Mouse (Mus musculus) limb, embryonic 14.5 days (tissue): ENCODE results near the gene Cbx6. TPM values are rescaled to one million over a fixed set of nuclear protein-coding genes. Genes with fewer than 3 reads are reported as not detected.

Experiments used
- ATAC-seq: fragments of 200-750 bp; cut with Nextera tagmentation; 2 replicates; pipeline ENCODE4 v1.8.0; 2017; ENCODE audit warnings: low read depth, moderate number of reproducible peaks, moderate TSS enrichment; ENCODE audit not compliant: low FRiP score
- DNase-seq: peaks from one replicate; pipeline ENCODE4 v3.0.0-alpha.2; 2015; ENCODE audit warnings: low spot score
- H3K27ac ChIP-seq: fragments of 300-500 bp; sonication (generic); replicated peaks from 2 replicates; pipeline ENCODE4 v1.5.1; 2014; ENCODE audit warnings: low read depth, mild to moderate bottlenecking, low read length, moderate library complexity, mixed read lengths
- H3K27me3 ChIP-seq: fragments of 300-500 bp; sonication (generic); 2 replicates; pipeline ENCODE4 v1.6.1; 2014; ENCODE audit warnings: low read length, mixed read lengths; ENCODE audit not compliant: control insufficient read depth, insufficient read depth
- H3K36me3 ChIP-seq: fragments of 300-500 bp; sonication (generic); 2 replicates; pipeline ENCODE4 v1.6.1; 2014; ENCODE audit warnings: mild to moderate bottlenecking, low read length, moderate library complexity, mixed read lengths; ENCODE audit not compliant: control insufficient read depth, insufficient read depth
- H3K4me1 ChIP-seq: fragments of 300-500 bp; sonication (generic); 2 replicates; pipeline ENCODE4 v1.6.1; 2014; ENCODE audit warnings: antibody characterized with exemption, low read length, mixed read lengths; ENCODE audit not compliant: control insufficient read depth, insufficient read depth
- H3K4me2 ChIP-seq: fragments of 300-500 bp; sonication (generic); replicated peaks from 2 replicates; pipeline ENCODE4 v1.6.1; 2014; ENCODE audit warnings: low read depth, mild to moderate bottlenecking, low read length, moderate library complexity; ENCODE audit not compliant: severe bottlenecking
- H3K4me3 ChIP-seq: fragments of 300-500 bp; sonication (generic); replicated peaks from 2 replicates; pipeline ENCODE4 v1.5.1; 2014; ENCODE audit warnings: low read length
- H3K9ac ChIP-seq: fragments of 300-500 bp; sonication (generic); 2 replicates; pipeline ENCODE4 v1.6.1; 2014; ENCODE audit warnings: mild to moderate bottlenecking, low read depth, low read length, moderate library complexity; ENCODE audit not compliant: severe bottlenecking
- H3K9me3 ChIP-seq: fragments of 300-500 bp; sonication (generic); 2 replicates; pipeline ENCODE4 v1.6.1; 2016; ENCODE audit warnings: low read length; ENCODE audit not compliant: control insufficient read depth
- POLR2A ChIP-seq: fragments of 200-500 bp; IDR thresholded peaks from 2 replicates; pipeline ENCODE4 v1.8.0; 2012; ENCODE audit warnings: inconsistent platforms, mild to moderate bottlenecking, moderate library complexity, borderline replicate concordance; ENCODE audit not compliant: insufficient read depth, insufficient read length; ENCODE audit errors: extremely low read depth
- WGBS: fragments of 180-500 bp; shearing (Covaris S2); extraction: QIAGEN DNeasy Blood & Tissue Kit; methylation state at CpG from one replicate; pipeline ENCODE4 v1.1.7; 2014; 5-methylcytosine and 5-hydroxymethylcytosine counted together
- polyA plus RNA-seq, 2 experiments: library from polyadenylated mRNA; depleted of rRNA in 1 of 2; stranded (reverse) in 1 of 2; unstranded in 1 of 2; fragments of >200 nt; fragmentation: Nextera tagmentation in 1 of 2; extraction: Ambion mirVana in 1 of 2; gene quantifications; 2 replicates each; pipeline versions ENCODE4 v1.2.1 to v1.2.3; 2012 to 2014

Gene Cbx6
- polyA plus RNA-seq, 2 experiments = 49.1 to 83.4 TPM

- WGBS = 84% methylated on average over 5 of the region's 5 CpGs
- DNase-seq (no peak), ATAC-seq (no peak)
- Histone ChIP-seq H3K4me3 (no peak overlapping the region), H3K27ac (no peak overlapping the region), H3K27me3 (no peaks in the 10 kb centered on the region), H3K9ac (no peak overlapping the region), H3K4me2 (no peak overlapping the region), H3K9me3 (no peaks in the 10 kb centered on the region), H3K4me1 (peaks cover 15% of the 10 kb centered on the region), H3K36me3 (peaks cover 65% of the 10 kb centered on the region)
- TF ChIP-seq POLR2A = no peak
These were observed 5.1 kb downstream of the Cbx6 start for GRCm38 (mm10) chr15:79829431-79829830.

DNA sequence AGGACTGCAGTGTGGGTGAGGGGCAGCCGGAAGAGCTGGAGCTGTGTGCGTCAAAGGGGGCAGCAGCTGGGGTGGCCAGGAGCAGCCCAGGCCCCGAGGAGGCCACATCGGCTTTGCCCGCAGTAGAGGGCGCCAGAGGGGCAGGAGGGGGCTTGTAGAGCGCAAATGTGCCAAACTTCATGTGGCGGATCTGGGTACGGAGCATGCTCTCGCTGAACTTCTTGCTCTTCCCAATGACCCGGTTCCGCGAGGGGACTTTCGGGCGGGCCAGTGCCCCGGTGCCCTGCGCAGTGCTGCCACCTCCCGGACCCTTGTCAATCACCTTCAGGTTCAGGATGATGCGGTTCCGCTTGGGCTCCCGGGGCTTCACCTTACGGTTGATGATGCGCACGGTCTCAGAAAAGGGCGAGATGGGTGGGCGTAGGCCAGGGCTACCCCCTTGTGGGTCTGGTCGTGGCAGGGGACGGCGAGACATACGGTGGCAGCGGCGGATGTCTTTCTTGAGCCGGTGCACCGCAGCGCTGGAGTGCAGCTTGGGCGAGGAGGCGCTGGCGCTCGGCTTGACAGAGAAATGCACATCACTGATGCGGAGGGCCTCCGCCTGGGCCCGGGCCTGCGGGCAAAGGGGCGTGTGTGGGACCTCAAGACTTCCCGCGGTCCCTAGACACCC lies 6.0 kb downstream of the Cbx6 start:
- no peaks in the 10 kb centered on the region for H3K27me3 ChIP-seq
- DNase-seq (no peak), ATAC-seq (no peak)
- H3K27ac ChIP-seq = no peak overlapping the region
- no peaks in the 10 kb centered on the region for H3K9me3 ChIP-seq
- H3K4me2 ChIP-seq = no peak overlapping the region
- H3K36me3 ChIP-seq = peaks cover 71% of the 10 kb centered on the region
- peaks cover 17% of the 10 kb centered on the region for H3K4me1 ChIP-seq
- no peak overlapping the region for H3K4me3 ChIP-seq
- 0 out of 2 replicates have a peak overlapping the region, but pooled peaks have one; percentile 21 for H3K9ac ChIP-seq
- 67% methylated on average over 44 of the region's 46 CpGs for WGBS
- TF ChIP-seq POLR2A = no peak

DNA sequence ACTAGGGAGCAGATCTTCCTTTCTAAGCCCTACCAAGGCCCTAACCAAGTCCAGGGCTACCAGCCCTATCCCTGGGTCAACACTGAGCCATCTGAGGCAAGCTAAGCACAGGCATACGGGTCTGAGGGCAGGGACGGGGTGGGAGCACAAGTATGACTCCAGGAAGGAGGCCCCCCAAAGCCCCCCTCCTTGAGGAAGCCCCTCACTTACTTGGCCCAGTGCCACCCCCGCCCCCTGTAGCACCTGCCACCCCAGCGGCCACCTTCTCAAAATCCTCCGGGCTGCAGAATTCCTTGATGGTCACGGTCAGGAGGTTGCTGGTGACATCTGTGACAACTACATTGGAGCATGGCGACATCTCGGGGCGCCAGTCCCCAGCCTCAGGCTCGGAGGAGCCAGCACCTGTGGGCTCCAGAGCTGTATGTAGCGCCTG lies 6.7 kb downstream of the Cbx6 start:
- Histone ChIP-seq H3K4me1 (peaks cover 15% of the 10 kb centered on the region), H3K4me3 (no peak overlapping the region), H3K4me2 (no peak overlapping the region), H3K27me3 (no peaks in the 10 kb centered on the region), H3K9me3 (no peaks in the 10 kb centered on the region), H3K27ac (no peak overlapping the region), H3K9ac (no peak overlapping the region), H3K36me3 (peaks cover 78% of the 10 kb centered on the region)
- no peak for TF ChIP-seq POLR2A
- DNase-seq (no peak), ATAC-seq (no peak)
- 84% methylated on average over 10 of the region's 11 CpGs for WGBS

- Histone ChIP-seq H3K27me3 (no peaks in the 10 kb centered on the region), H3K4me1 (peaks cover 9% of the 10 kb centered on the region), H3K4me3 (no peak overlapping the region), H3K9me3 (no peaks in the 10 kb centered on the region), H3K4me2 (no peak overlapping the region), H3K9ac (no peak overlapping the region), H3K27ac (no peak overlapping the region), H3K36me3 (peaks cover 77% of the 10 kb centered on the region)
- no peak for DNase-seq
- no peak for TF ChIP-seq POLR2A
- 89% methylated on average over 14 of the region's 14 CpGs for WGBS
- no peak for ATAC-seq
These were observed 7.3 kb downstream of the Cbx6 start for GRCm38 (mm10) chr15:79827061-79827777.

GRCm38 (mm10) chr15:79826221-79826935 lies 8.1 kb downstream of the Cbx6 start:
- no peak for TF ChIP-seq POLR2A
- H3K4me2 ChIP-seq = no peak overlapping the region
- no peak overlapping the region for H3K9ac ChIP-seq
- ATAC-seq (no peak), DNase-seq (no peak)
- H3K27me3 ChIP-seq = no peaks in the 10 kb centered on the region
- no peak overlapping the region for H3K27ac ChIP-seq
- peaks cover 71% of the 10 kb centered on the region for H3K36me3 ChIP-seq
- H3K4me3 ChIP-seq = no peak overlapping the region
- peaks cover 7% of the 10 kb centered on the region; the same call in 1 of the 2 replicates for H3K4me1 ChIP-seq
- WGBS = 75% methylated on average over 9 of the region's 9 CpGs
- H3K9me3 ChIP-seq = no peaks in the 10 kb centered on the region
